Mouse (Mus musculus) MN1 (cell line): Measurements from ENCODE around the gene Ankfn1.

Experiments used
- DNase-seq: peaks from one replicate; pipeline ENCODE4 v3.0.0-alpha.2; 2016; ENCODE audit warnings: low spot score

Gene Ankfn1

GRCm38 (mm10) chr11:89370373-89370772 lies 407.1 kb downstream of the Ankfn1 start:
- no peak for DNase-seq

- no peak for DNase-seq
Observed at GRCm38 (mm10) chr11:89363981-89364380, 413.5 kb downstream of the Ankfn1 start.

- no peak for DNase-seq
Observed at GRCm38 (mm10) chr11:89360895-89361294, 416.6 kb downstream of the Ankfn1 start.

GRCm38 (mm10) chr11:89358546-89358945 lies 418.9 kb downstream of the Ankfn1 start:
- no peak for DNase-seq

DNA sequence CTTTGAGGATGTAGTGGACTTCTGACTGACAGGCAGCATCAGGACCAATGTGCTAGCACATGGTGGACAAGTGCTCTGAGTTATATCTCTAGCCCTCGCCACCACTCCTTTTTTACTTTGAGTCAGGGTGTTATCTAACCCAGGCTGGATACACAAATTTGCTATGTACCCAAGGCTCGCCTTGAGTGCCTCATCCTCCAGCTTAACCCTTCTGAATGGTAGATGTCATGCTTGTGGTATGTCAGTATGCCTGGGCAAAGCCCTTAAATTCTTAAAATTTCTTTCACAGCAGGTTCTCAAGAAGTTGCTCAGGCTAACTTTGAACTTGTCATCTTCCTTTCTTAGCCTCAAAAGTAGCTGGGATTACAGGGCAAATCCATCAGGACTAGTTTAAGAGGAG lies 421.0 kb downstream of the Ankfn1 start:
- no peak for DNase-seq

GRCm38 (mm10) chr11:89356018-89356417 lies 421.4 kb downstream of the Ankfn1 start:
- no peak for DNase-seq

DNA sequence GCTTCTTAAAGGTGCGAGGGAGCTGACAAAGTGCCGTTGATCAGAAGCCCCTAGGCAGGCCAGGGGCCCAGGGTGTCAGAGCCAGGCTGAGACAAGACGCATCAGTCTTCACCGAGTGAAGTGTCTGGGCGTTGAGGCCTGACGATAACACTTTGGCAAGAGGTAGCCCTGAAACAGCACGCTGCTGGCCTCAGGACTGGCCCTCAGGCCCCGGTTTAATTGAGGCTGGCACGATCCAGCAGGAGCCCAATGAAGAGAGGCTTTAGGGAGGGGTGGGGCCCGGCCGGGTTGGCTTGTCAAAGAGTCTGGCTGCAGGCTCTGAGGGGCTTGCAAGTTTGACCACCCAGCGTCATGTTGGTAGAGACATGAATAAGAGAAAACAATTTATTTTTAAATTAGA lies 437.2 kb downstream of the Ankfn1 start:
- no peak for DNase-seq
